Mouse (Mus musculus): ENCODE results near the gene Peli1.

- no peak for TF ChIP-seq CTCF (conservative IDR thresholded peaks at IDR 0.05; ENCODE audit: low read length)
- no peak for TF ChIP-seq POU5F1 (IDR thresholded peaks at IDR 0.05; ENCODE audit: borderline replicate concordance, low read length)
- no peak for TF ChIP-seq NANOG (IDR thresholded peaks at IDR 0.05; ENCODE audit: borderline replicate concordance, low read length)
Measured at GRCm38 (mm10) chr11:21134875-21135451, 43.9 kb downstream of the Peli1 start.
